Mouse (Mus musculus): ENCODE measurements around the gene Gm5294.

GRCm38 (mm10) chr5:138864166-138864565 lies 44.3 kb downstream of the Gm5294 start:
- TF ChIP-seq CTCF (IDR thresholded peaks at IDR 0.05; ENCODE audit: borderline replicate concordance, insufficient read depth, low read length) (no peak), POLR2A (IDR thresholded peaks at IDR 0.05; ENCODE audit: low read depth, low read length) (no peak)
